Mouse (Mus musculus) thymus, postnatal 14 days (tissue): Measurements from ENCODE around the gene Cyp27b1.
"Not testable (repeated sequence)": the region's sequence is repeated elsewhere in the genome, so short reads cannot be mapped to it uniquely, and the experiment has no call there.

Experiments
- DNase-seq: peaks from one replicate; pipeline ENCODE4 v3.0.0; 2021

Cyp27b1 gene

GRCm38 (mm10) chr10:127071203-127071602 is 23.2 kb downstream of the Cyp27b1 start:
- DNase-seq = no peak

- DNase-seq = not testable (repeated sequence)
These were observed 24.2 kb downstream of the Cyp27b1 start for GRCm38 (mm10) chr10:127072270-127072669.

- DNase-seq = not testable (repeated sequence)
These were observed 24.9 kb downstream of the Cyp27b1 start for GRCm38 (mm10) chr10:127072969-127073368.

GRCm38 (mm10) chr10:127073981-127074380 is 25.9 kb downstream of the Cyp27b1 start:
- no peak for DNase-seq

- DNase-seq = peak; percentile 92
These were observed 27.0 kb downstream of the Cyp27b1 start, which contains the start of gene Agap2 for GRCm38 (mm10) chr10:127075080-127075479. Gene Agap2 (plus strand): TSS chr10:127075284.

- no peak for DNase-seq
These were observed 27.6 kb downstream of the Cyp27b1 start for GRCm38 (mm10) chr10:127075651-127076050.

- peak; percentile 77 for DNase-seq
These were observed 28.0 kb downstream of the Cyp27b1 start for GRCm38 (mm10) chr10:127076082-127076481.

GRCm38 (mm10) chr10:127077515-127077914 is 29.5 kb downstream of the Cyp27b1 start:
- no peak for DNase-seq

- no peak for DNase-seq
These were observed 30.1 kb downstream of the Cyp27b1 start for GRCm38 (mm10) chr10:127078001-127078676.

GRCm38 (mm10) chr10:127078677-127079575 is 30.9 kb downstream of the Cyp27b1 start:
- DNase-seq = no peak

GRCm38 (mm10) chr10:127079665-127080391 is 31.8 kb downstream of the Cyp27b1 start:
- DNase-seq = no peak

- DNase-seq = no peak
These were observed 33.1 kb downstream of the Cyp27b1 start for GRCm38 (mm10) chr10:127080901-127081780.

- no peak for DNase-seq
These were observed 34.1 kb downstream of the Cyp27b1 start for GRCm38 (mm10) chr10:127081996-127082620.

- no peak for DNase-seq
These were observed 35.4 kb downstream of the Cyp27b1 start for GRCm38 (mm10) chr10:127083292-127083914.

- DNase-seq = no peak
These were observed 35.9 kb downstream of the Cyp27b1 start for GRCm38 (mm10) chr10:127083915-127084306.

- no peak for DNase-seq
These were observed 37.0 kb downstream of the Cyp27b1 start for GRCm38 (mm10) chr10:127085052-127085451.

- no peak for DNase-seq
These were observed 37.6 kb downstream of the Cyp27b1 start for GRCm38 (mm10) chr10:127085633-127086032.

GRCm38 (mm10) chr10:127090560-127091411 is 42.7 kb downstream of the Cyp27b1 start:
- DNase-seq = no peak

GRCm38 (mm10) chr10:127091507-127092396 is 43.7 kb downstream of the Cyp27b1 start:
- no peak for DNase-seq
